Mouse (Mus musculus) kidney, embryonic 14.5 days (tissue): ENCODE data around the gene Rpl18. TPM values are rescaled to one million over a fixed set of nuclear protein-coding genes. Genes with fewer than 3 reads are reported as not detected.

Source experiments
- ATAC-seq: fragments of 200-750 bp; cut with Nextera tagmentation; 2 replicates; pipeline ENCODE4 v1.8.0; 2017; ENCODE audit warnings: moderate number of reproducible peaks, mild to moderate bottlenecking, moderate TSS enrichment, moderate library complexity; ENCODE audit not compliant: low FRiP score, low TSS enrichment
- H3K27ac ChIP-seq: fragments of 300-500 bp; sonication (generic); 2 replicates; pipeline ENCODE4 v1.5.1; 2014; ENCODE audit warnings: low read depth, mild to moderate bottlenecking, low read length, moderate library complexity, mixed read lengths
- H3K27me3 ChIP-seq: fragments of 300-500 bp; sonication (generic); 2 replicates; pipeline ENCODE4 v1.6.1; 2014; ENCODE audit warnings: mild to moderate bottlenecking, low read length; ENCODE audit not compliant: control insufficient read depth, insufficient read depth
- H3K36me3 ChIP-seq: fragments of 300-500 bp; sonication (generic); 2 replicates; pipeline ENCODE4 v1.6.1; 2014; ENCODE audit warnings: low read length, mixed read lengths; ENCODE audit not compliant: control insufficient read depth, insufficient read depth
- H3K4me1 ChIP-seq: fragments of 300-500 bp; sonication (generic); 2 replicates; pipeline ENCODE4 v1.6.1; 2014; ENCODE audit warnings: low read length, mixed read lengths; ENCODE audit not compliant: control insufficient read depth, insufficient read depth
- H3K4me2 ChIP-seq: fragments of 300-500 bp; sonication (generic); replicated peaks from 2 replicates; pipeline ENCODE4 v1.6.1; 2014; ENCODE audit warnings: low read depth, mild to moderate bottlenecking, low read length
- H3K4me3 ChIP-seq: fragments of 300-500 bp; sonication (generic); 2 replicates; pipeline ENCODE4 v1.5.1; 2014; ENCODE audit warnings: mild to moderate bottlenecking, low read length
- H3K9ac ChIP-seq: fragments of 300-500 bp; sonication (generic); 2 replicates; pipeline ENCODE4 v1.6.1; 2014; ENCODE audit warnings: low read depth, mild to moderate bottlenecking, low read length, moderate library complexity
- H3K9me3 ChIP-seq: fragments of 300-500 bp; sonication (generic); 2 replicates; pipeline ENCODE4 v1.6.1; 2016; ENCODE audit warnings: low read length; ENCODE audit not compliant: control insufficient read depth
- WGBS: fragments of 180-500 bp; shearing (Covaris S2); extraction: QIAGEN DNeasy Blood & Tissue Kit; methylation state at CpG from one replicate; pipeline ENCODE4 v1.1.7; 2014; 5-methylcytosine and 5-hydroxymethylcytosine counted together
- polyA plus RNA-seq: library from polyadenylated mRNA; unstranded; fragments of >200 nt; fragmentation: Nextera tagmentation; extraction: Ambion mirVana; gene quantifications from 2 replicates; pipeline ENCODE4 v1.2.1, GENCODE M21; 2014

The Rpl18 gene
- polyA plus RNA-seq, 1 experiment from 2014 or later, result 1,328 TPM

GRCm38 (mm10) chr7:45703521-45704033 is 11.7 kb upstream of the Rpl18 start:
- Histone ChIP-seq H3K9ac (peak overlapping the region; percentile 54), H3K4me1 (peaks cover 45% of the 10 kb centered on the region), H3K4me3 (peak overlapping the region; percentile 64), H3K27me3 (peaks cover 8% of the 10 kb centered on the region), H3K36me3 (no peaks in the 10 kb centered on the region), H3K27ac (peak overlapping the region; percentile 69), H3K9me3 (no peaks in the 10 kb centered on the region), H3K4me2 (peak overlapping the region; percentile 84)
- ATAC-seq, result no peak
- WGBS, result 49% methylated on average over 12 of the region's 12 CpGs

DNA sequence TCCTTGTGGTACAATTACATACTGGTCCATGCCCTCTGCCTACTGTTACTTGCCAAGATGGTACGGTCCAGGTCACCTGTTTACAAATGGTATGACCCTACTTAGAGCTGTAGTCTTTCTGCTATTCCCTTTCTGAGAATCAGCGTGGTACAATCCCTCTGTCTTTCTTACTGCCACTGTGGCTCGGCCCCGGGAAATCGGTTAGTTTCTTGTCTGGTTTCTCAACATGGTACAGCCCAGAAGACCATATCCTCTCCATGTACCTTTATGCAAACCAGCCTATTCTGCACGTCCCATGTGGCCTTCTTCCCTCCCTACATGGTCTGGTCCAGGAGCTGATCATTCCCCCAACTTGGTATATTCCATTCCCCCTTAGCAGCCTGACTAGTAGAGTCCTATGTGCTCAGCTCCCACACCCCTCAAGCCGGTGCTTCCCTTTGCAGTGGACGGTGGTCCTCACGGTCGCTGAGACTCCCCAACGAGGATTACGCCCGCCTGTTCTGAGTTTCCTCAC is 11.2 kb upstream of the Rpl18 start:
- H3K9ac ChIP-seq, result peak overlapping the region; percentile 54; the same call in 1 of the 2 replicates
- peaks cover 45% of the 10 kb centered on the region for H3K4me1 ChIP-seq
- no peaks in the 10 kb centered on the region for H3K36me3 ChIP-seq
- peak overlapping the region; percentile 64 for H3K4me3 ChIP-seq
- H3K4me2 ChIP-seq, result peak overlapping the region; percentile 84
- WGBS, result 2% methylated on average over 13 of the region's 13 CpGs
- H3K27ac ChIP-seq, result peak overlapping the region; percentile 69
- peak; percentile 22 for ATAC-seq
- no peaks in the 10 kb centered on the region for H3K9me3 ChIP-seq
- H3K27me3 ChIP-seq, result peaks cover 5% of the 10 kb centered on the region

- H3K36me3 ChIP-seq, result no peaks in the 10 kb centered on the region; the same call in 1 of the 2 replicates
- no peaks in the 10 kb centered on the region; the same call in none of the 2 replicates for H3K27me3 ChIP-seq
- ATAC-seq, result peak; percentile 87
- peaks cover 43% of the 10 kb centered on the region for H3K4me1 ChIP-seq
- under 1% methylated on average over 36 of the region's 36 CpGs for WGBS
- H3K9me3 ChIP-seq, result no peaks in the 10 kb centered on the region
- H3K4me3 ChIP-seq, result peak within 1 kb of the TSS; percentile 64
- peak within 1 kb of the TSS; percentile 79 for H3K27ac ChIP-seq
- peak within 1 kb of the TSS; percentile 93 for H3K4me2 ChIP-seq
- H3K9ac ChIP-seq, result peak within 1 kb of the TSS; percentile 84
These were observed 10.4 kb upstream of the Rpl18 start, which contains the start of gene Dbp for GRCm38 (mm10) chr7:45704730-45705442. Gene Dbp (plus strand): TSS chr7:45705088.

GRCm38 (mm10) chr7:45705443-45705864 is 9.8 kb upstream of the Rpl18 start:
- ATAC-seq, result peak; percentile 0
- under 1% methylated on average over 21 of the region's 21 CpGs for WGBS
- Histone ChIP-seq H3K4me2 (peak overlapping the region; percentile 93), H3K27me3 (no peaks in the 10 kb centered on the region; the same call in 1 of the 2 replicates), H3K9ac (peak overlapping the region; percentile 84), H3K4me3 (peak overlapping the region; percentile 64), H3K27ac (peak overlapping the region; percentile 79), H3K36me3 (peaks cover 6% of the 10 kb centered on the region; the same call in 1 of the 2 replicates), H3K9me3 (no peaks in the 10 kb centered on the region), H3K4me1 (peaks cover 38% of the 10 kb centered on the region)

DNA sequence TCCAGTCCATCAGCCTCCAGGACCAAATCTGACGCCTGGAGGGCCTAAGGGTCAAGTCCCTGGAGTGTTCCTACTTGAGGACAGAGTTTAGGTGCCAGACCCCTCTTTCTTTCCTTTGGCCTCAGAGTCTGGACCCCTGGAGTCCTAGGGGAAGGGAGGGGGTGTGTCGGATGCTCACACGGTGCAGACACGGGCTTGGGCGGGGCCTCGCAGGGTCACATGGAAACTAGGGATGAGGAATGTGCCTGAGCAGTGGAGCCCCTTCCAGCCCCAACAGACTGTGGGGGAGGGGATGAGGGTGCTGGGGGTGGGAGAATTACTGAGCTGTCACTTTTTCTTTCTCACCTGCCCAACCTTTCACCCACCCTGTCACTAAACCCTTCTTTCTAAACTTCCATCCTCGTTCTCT is 9.4 kb upstream of the Rpl18 start:
- Histone ChIP-seq H3K9ac (peak overlapping the region; percentile 84; the same call in 1 of the 2 replicates), H3K27me3 (no peaks in the 10 kb centered on the region), H3K4me2 (peak overlapping the region; percentile 93), H3K4me1 (peaks cover 35% of the 10 kb centered on the region), H3K27ac (peak overlapping the region; percentile 90; the same call in 1 of the 2 replicates), H3K36me3 (peaks cover 10% of the 10 kb centered on the region; the same call in 1 of the 2 replicates), H3K9me3 (no peaks in the 10 kb centered on the region), H3K4me3 (peak overlapping the region; percentile 64)
- ATAC-seq, result peak; percentile 29; the same call in 1 of the 2 replicates
- 0% methylated on average over 7 of the region's 7 CpGs for WGBS

GRCm38 (mm10) chr7:45706721-45707241 is 8.5 kb upstream of the Rpl18 start:
- Histone ChIP-seq H3K4me3 (peak overlapping the region; percentile 64), H3K27ac (peak overlapping the region; percentile 90), H3K27me3 (no peaks in the 10 kb centered on the region), H3K9ac (peak overlapping the region; percentile 84), H3K9me3 (no peaks in the 10 kb centered on the region), H3K36me3 (peaks cover 19% of the 10 kb centered on the region), H3K4me1 (peaks cover 30% of the 10 kb centered on the region), H3K4me2 (peak overlapping the region; percentile 93)
- 1% methylated on average over 41 of the region's 45 CpGs for WGBS
- ATAC-seq, result no peak

GRCm38 (mm10) chr7:45707375-45707967 is 7.8 kb upstream of the Rpl18 start:
- peak overlapping the region; percentile 84 for H3K9ac ChIP-seq
- peak; percentile 1; the same call in 1 of the 2 replicates for ATAC-seq
- no peaks in the 10 kb centered on the region for H3K27me3 ChIP-seq
- H3K4me1 ChIP-seq, result peaks cover 30% of the 10 kb centered on the region
- peaks cover 26% of the 10 kb centered on the region for H3K36me3 ChIP-seq
- WGBS, result 0% methylated on average over 27 of the region's 27 CpGs
- H3K27ac ChIP-seq, result peak overlapping the region; percentile 90
- H3K4me2 ChIP-seq, result peak overlapping the region; percentile 93
- H3K9me3 ChIP-seq, result no peaks in the 10 kb centered on the region
- peak overlapping the region; percentile 64 for H3K4me3 ChIP-seq

- peak overlapping the region; percentile 84; the same call in 1 of the 2 replicates for H3K9ac ChIP-seq
- H3K27me3 ChIP-seq, result no peaks in the 10 kb centered on the region
- peak overlapping the region; percentile 93 for H3K4me2 ChIP-seq
- 21% methylated on average over 13 of the region's 13 CpGs for WGBS
- H3K4me1 ChIP-seq, result peaks cover 30% of the 10 kb centered on the region
- 0 out of 2 replicates have a peak overlapping the region, but pooled peaks have one; percentile 90 for H3K27ac ChIP-seq
- peaks cover 34% of the 10 kb centered on the region for H3K36me3 ChIP-seq
- H3K4me3 ChIP-seq, result peak overlapping the region; percentile 64; the same call in 1 of the 2 replicates
- no peak for ATAC-seq
- no peaks in the 10 kb centered on the region for H3K9me3 ChIP-seq
These were observed 7.0 kb upstream of the Rpl18 start for GRCm38 (mm10) chr7:45708221-45708761.
